Mouse (Mus musculus): ENCODE measurements around the gene Rbm41. TPM values are rescaled to one million over a fixed set of nuclear protein-coding genes. Genes with fewer than 3 reads are reported as not detected.

The Rbm41 gene
- total RNA-seq (2014; rRNA removed) (5.1 and 5.8 TPM in 2 replicates), polyA plus RNA-seq (2012; rRNA removed) (0.15 and 0.24 TPM in 2 replicates)

DNA sequence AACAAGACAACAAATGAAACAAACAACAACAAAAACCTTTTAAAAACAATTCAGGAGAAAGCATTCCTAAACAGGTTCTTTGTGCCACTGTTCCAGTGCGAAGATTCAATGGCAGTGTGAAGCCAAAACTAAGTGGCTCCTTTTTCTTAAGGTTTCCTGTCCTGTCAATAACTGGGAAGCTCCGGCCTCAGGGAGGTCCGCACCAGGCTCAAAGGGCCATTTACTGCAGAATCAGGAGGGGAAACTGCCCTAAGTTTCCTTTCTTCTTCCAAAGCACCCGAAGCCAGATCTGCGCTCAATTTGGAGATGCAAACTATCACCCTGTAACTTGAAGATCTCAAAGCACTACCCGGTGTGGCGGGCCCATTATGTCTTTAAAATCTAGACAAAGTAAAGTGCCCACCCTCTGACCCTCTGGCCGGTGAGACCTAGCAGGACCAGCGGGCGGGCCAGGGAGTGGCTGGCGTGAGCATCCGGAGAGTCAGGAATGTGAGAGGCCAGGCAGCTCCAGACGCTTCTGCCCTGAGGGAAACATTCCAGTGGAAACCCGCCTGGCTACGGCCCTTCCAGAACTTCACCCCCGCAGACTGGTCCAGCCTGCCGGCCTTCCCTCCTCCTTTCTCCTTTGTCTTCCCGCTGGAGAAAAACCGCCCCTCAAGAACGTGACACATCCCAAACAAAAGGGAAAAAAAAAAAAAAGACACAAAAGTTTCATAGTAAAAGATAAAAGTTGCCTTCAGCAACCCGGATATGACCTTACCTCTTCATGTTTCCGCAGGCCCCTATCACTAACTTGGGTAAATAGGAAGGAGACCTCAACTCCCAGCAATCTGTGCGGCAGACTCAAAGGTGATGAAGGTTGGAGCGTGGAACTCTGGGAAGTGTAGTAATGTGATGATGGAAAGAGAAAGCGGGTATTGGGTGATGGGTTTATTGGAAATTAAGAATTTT, at the start of gene Rbm41:
Gene Rbm41, minus strand, starts transcription at position 856 of the 951 bp plus-strand sequence.
- Histone ChIP-seq H3K36me3 (ENCODE audit: control insufficient read depth, insufficient read depth, low read length) (peaks cover 3% of the 10 kb centered on the region; the same call in 1 of the 2 replicates), H3K9ac (ENCODE audit: low read depth, low read length) (peak within 1 kb of the TSS; percentile 28), H3K4me1 (ENCODE audit: control insufficient read depth, insufficient read depth, low read length) (no peaks in the 10 kb centered on the region; the same call in 1 of the 2 replicates), H3K27ac (replicated peaks; ENCODE audit: insufficient read depth, low read depth, low read length) (no peak within 1 kb of the TSS), H3K27me3 (ENCODE audit: control insufficient read depth, insufficient read depth, low read length) (no peaks in the 10 kb centered on the region), H3K4me3 (ENCODE audit: insufficient read depth, low read depth, low read length) (peak within 1 kb of the TSS; percentile 66), H3K79me2 (ENCODE audit: control insufficient read depth, insufficient read depth, low read length) (no peaks in the 10 kb centered on the region; the same call in 1 of the 2 replicates)
- WGBS: 3% methylated on average over 25 of the region's 25 CpGs
- TF ChIP-seq POLR2A (IDR thresholded peaks at IDR 0.05; ENCODE audit: extremely low read depth, insufficient read depth, low read length) (no peak), CTCF (IDR thresholded peaks at IDR 0.05; ENCODE audit: low read depth, low read length) (no peak)
- DNase-seq (ENCODE audit: extremely low read depth, low read depth, low spot score): peak; percentile 75

DNA sequence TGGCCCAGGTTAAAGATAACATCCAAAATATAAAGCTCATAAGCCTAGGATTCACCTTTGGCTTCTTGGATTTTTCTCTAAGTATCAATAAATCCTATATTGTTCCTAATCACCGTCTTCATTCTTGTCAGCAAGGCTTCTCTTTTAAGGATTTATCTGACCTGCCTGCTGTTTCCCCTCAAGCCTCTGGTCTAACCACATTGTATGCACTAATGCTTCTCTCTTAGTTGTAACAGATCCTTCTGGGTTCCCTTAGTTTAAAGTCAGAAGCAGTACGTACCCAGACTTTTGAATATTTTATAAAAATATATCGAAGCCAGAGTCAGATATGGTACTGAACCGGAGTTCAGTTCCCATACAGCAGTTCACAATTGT, 283 bp upstream of the Rbm41 start:
- Histone ChIP-seq H3K36me3 (ENCODE audit: control insufficient read depth, insufficient read depth, low read length) (peaks cover 3% of the 10 kb centered on the region; the same call in 1 of the 2 replicates), H3K4me1 (ENCODE audit: control insufficient read depth, insufficient read depth, low read length) (no peaks in the 10 kb centered on the region; the same call in 1 of the 2 replicates), H3K9ac (ENCODE audit: low read depth, low read length) (no peak overlapping the region), H3K27me3 (ENCODE audit: control insufficient read depth, insufficient read depth, low read length) (no peaks in the 10 kb centered on the region), H3K79me2 (ENCODE audit: control insufficient read depth, insufficient read depth, low read length) (no peaks in the 10 kb centered on the region; the same call in 1 of the 2 replicates), H3K4me3 (ENCODE audit: insufficient read depth, low read depth, low read length) (no peak overlapping the region), H3K27ac (replicated peaks; ENCODE audit: insufficient read depth, low read depth, low read length) (no peak overlapping the region)
- WGBS: 79% methylated on average over 4 of the region's 4 CpGs
- TF ChIP-seq POLR2A (IDR thresholded peaks at IDR 0.05; ENCODE audit: extremely low read depth, insufficient read depth, low read length) (no peak), CTCF (IDR thresholded peaks at IDR 0.05; ENCODE audit: low read depth, low read length) (no peak)
- DNase-seq (ENCODE audit: extremely low read depth, low read depth, low spot score): no peak

DNA sequence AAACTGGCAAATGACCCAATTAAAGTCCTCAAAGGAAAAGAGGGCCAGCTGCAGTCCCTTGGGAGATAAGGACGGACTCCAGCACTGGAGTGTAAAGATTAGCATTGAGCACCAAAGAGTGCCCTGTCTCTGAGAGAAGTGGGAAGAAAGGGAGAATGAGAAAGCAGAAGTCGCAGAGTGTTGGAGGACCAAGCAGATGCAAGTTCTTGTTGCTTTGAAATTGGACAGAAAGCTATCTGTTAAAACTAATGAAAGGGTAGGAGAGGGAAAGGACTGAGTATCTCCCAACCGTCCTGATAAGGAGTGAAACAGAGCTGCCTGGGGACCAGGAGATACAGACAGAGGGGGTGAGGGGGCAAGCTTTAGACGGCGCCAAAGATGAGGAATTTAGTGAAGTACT, 16.3 kb downstream of the Rbm41 start:
- no peak overlapping the region for H3K27ac ChIP-seq (replicated peaks; ENCODE audit: insufficient read depth, low read depth, low read length)
- H3K36me3 ChIP-seq (ENCODE audit: control insufficient read depth, insufficient read depth, low read length): peaks cover 5% of the 10 kb centered on the region
- H3K4me3 ChIP-seq (ENCODE audit: insufficient read depth, low read depth, low read length): no peak overlapping the region
- WGBS: 82% methylated on average over 5 of the region's 5 CpGs
- TF ChIP-seq CTCF (IDR thresholded peaks at IDR 0.05; ENCODE audit: low read depth, low read length) (no peak), POLR2A (IDR thresholded peaks at IDR 0.05; ENCODE audit: extremely low read depth, insufficient read depth, low read length) (no peak)
- no peaks in the 10 kb centered on the region for H3K79me2 ChIP-seq (ENCODE audit: control insufficient read depth, insufficient read depth, low read length)
- no peaks in the 10 kb centered on the region for H3K27me3 ChIP-seq (ENCODE audit: control insufficient read depth, insufficient read depth, low read length)
- H3K9ac ChIP-seq (ENCODE audit: low read depth, low read length): no peak overlapping the region
- 0 out of 2 replicates have a peak, but pooled peaks cover 2% of the 10 kb centered on the region for H3K4me1 ChIP-seq (ENCODE audit: control insufficient read depth, insufficient read depth, low read length)
- DNase-seq (ENCODE audit: extremely low read depth, low read depth, low spot score): no peak

DNA sequence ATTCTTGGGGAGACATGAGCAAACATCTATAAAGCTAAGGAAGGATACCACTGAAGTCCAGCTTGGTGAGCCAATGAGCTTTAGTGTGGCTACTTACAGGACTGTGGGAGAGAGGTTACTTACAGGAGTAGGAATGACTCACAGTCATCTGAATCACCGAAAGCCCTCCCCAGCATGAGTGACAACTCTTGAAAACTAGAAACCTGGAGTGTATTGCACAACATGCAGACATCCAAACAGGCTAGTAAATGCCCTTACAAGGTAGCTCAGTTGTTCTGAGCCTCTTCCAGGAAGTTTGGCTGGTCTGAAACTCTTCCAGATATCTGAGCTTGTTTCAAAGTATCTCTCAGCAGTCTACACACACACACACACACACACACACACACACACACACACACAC, 64.9 kb downstream of the Rbm41 start:
- no peak for DNase-seq (ENCODE audit: extremely low read depth, low read depth, low spot score)
- 57% methylated on average over 1 of the region's 1 CpGs for WGBS
- Histone ChIP-seq H3K27ac (replicated peaks; ENCODE audit: insufficient read depth, low read depth, low read length) (no peak overlapping the region), H3K4me1 (ENCODE audit: control insufficient read depth, insufficient read depth, low read length) (no peaks in the 10 kb centered on the region), H3K27me3 (ENCODE audit: control insufficient read depth, insufficient read depth, low read length) (no peaks in the 10 kb centered on the region), H3K36me3 (ENCODE audit: control insufficient read depth, insufficient read depth, low read length) (no peaks in the 10 kb centered on the region), H3K9ac (ENCODE audit: low read depth, low read length) (no peak overlapping the region), H3K79me2 (ENCODE audit: control insufficient read depth, insufficient read depth, low read length) (no peaks in the 10 kb centered on the region), H3K4me3 (ENCODE audit: insufficient read depth, low read depth, low read length) (no peak overlapping the region)
- TF ChIP-seq POLR2A (IDR thresholded peaks at IDR 0.05; ENCODE audit: extremely low read depth, insufficient read depth, low read length) (no peak), CTCF (IDR thresholded peaks at IDR 0.05; ENCODE audit: low read depth, low read length) (no peak)

DNA sequence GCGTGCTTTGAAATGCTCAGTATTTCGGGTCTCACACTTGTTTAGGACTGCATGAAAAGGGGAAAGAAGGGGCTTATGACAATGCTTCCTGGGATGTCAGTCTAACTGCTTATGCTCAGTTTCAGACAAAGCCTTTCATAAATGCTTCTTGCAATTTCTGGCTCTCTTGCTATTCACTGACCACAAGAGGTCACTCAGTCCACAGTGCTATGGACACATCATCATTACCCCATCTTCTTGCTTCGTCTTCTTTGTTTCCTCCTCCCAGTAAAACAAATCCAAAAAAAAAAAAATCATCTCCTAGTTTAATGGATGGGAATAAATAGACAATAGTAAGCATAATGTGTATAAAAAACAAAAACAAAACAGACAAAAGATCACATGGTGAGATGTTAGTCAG, 65.9 kb downstream of the Rbm41 start:
- H3K4me3 ChIP-seq (ENCODE audit: insufficient read depth, low read depth, low read length): no peak overlapping the region
- TF ChIP-seq POLR2A (IDR thresholded peaks at IDR 0.05; ENCODE audit: extremely low read depth, insufficient read depth, low read length) (no peak), CTCF (IDR thresholded peaks at IDR 0.05; ENCODE audit: low read depth, low read length) (no peak)
- H3K27ac ChIP-seq (replicated peaks; ENCODE audit: insufficient read depth, low read depth, low read length): no peak overlapping the region
- DNase-seq (ENCODE audit: extremely low read depth, low read depth, low spot score): no peak
- H3K27me3 ChIP-seq (ENCODE audit: control insufficient read depth, insufficient read depth, low read length): no peaks in the 10 kb centered on the region
- H3K4me1 ChIP-seq (ENCODE audit: control insufficient read depth, insufficient read depth, low read length): no peaks in the 10 kb centered on the region
- WGBS: 70% methylated on average over 3 of the region's 3 CpGs
- H3K36me3 ChIP-seq (ENCODE audit: control insufficient read depth, insufficient read depth, low read length): no peaks in the 10 kb centered on the region
- no peak overlapping the region for H3K9ac ChIP-seq (ENCODE audit: low read depth, low read length)
- no peaks in the 10 kb centered on the region for H3K79me2 ChIP-seq (ENCODE audit: control insufficient read depth, insufficient read depth, low read length)

DNA sequence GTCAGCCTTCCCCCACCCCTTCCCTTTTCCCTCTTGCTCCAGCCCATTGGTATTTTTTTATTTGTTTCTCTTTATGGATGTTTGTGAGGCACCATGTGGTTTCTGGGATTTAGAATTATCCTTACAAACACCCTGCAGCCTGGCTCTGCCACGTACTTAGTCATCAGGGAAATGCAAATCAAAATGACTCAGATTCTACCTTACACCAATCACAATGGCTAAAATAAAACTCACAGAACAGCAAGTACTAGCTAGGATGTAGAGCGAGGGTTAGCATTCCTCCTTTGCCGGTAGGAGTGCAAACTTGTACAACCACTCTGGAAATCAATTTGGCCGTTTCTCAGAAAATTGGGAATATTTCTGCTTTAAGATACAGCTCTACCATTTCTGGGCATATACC, 77.8 kb downstream of the Rbm41 start:
- H3K36me3 ChIP-seq (ENCODE audit: control insufficient read depth, insufficient read depth, low read length): no peaks in the 10 kb centered on the region
- no peak overlapping the region for H3K27ac ChIP-seq (replicated peaks; ENCODE audit: insufficient read depth, low read depth, low read length)
- H3K9ac ChIP-seq (ENCODE audit: low read depth, low read length): no peak overlapping the region
- no peak for TF ChIP-seq CTCF (IDR thresholded peaks at IDR 0.05; ENCODE audit: low read depth, low read length)
- no peak for TF ChIP-seq POLR2A (IDR thresholded peaks at IDR 0.05; ENCODE audit: extremely low read depth, insufficient read depth, low read length)
- WGBS: 94% methylated on average over 4 of the region's 4 CpGs
- DNase-seq (ENCODE audit: extremely low read depth, low read depth, low spot score): no peak
- H3K4me3 ChIP-seq (ENCODE audit: insufficient read depth, low read depth, low read length): no peak overlapping the region
- H3K4me1 ChIP-seq (ENCODE audit: control insufficient read depth, insufficient read depth, low read length): no peaks in the 10 kb centered on the region
- H3K79me2 ChIP-seq (ENCODE audit: control insufficient read depth, insufficient read depth, low read length): no peaks in the 10 kb centered on the region
- no peaks in the 10 kb centered on the region for H3K27me3 ChIP-seq (ENCODE audit: control insufficient read depth, insufficient read depth, low read length)

All from liver, adult 2 months (tissue).